Mouse (Mus musculus) Patski (cell line): ENCODE results near the gene Stox2. TPM values are rescaled to one million over a fixed set of nuclear protein-coding genes. Genes with fewer than 3 reads are reported as not detected.

Experiments used
- ATAC-seq: fragments of 100-300 bp; one replicate; pipeline ENCODE4 v1.8.0; 2021
- CTCF ChIA-PET: fragments of 350-600 bp; sonication (Branson Sonifier 250); formaldehyde crosslinking; loops from one replicate; lab custom pipeline; 2022; ENCODE audit warnings: inconsistent platforms; lab: Charles Lee
- POLR2A ChIA-PET: fragments of 350-600 bp; sonication (Branson Sonifier 250); formaldehyde crosslinking; loops from one replicate; lab custom pipeline; 2022; ENCODE audit warnings: antibody characterized with exemption, inconsistent platforms; lab: Charles Lee
- DNase-seq: peaks from one replicate; pipeline ENCODE4 v3.0.0-alpha.2; 2011; ENCODE audit warnings: low read depth, low spot score
- H3K27me3 ChIP-seq: fragments of 371-371 bp; one replicate; pipeline ENCODE4 v1.5.1; 2021
- CTCF ChIP-seq: fragments of 100-300 bp; IDR thresholded peaks from one replicate; pipeline ENCODE4 v1.5.1; 2021
- in situ Hi-C: fragments of 300-500 bp; cut with MboI; formaldehyde crosslinking; loops from 3 replicates; pipeline ENCODE4 v1.11.1; 2018; ENCODE audit warnings: low pct_unique_long_range_greater_than_20kb, mixed read lengths
- polyA plus RNA-seq: library from polyadenylated mRNA; unstranded; gene quantifications from one replicate; pipeline ENCODE4 v1.2.3, GENCODE M21; 2021

The Stox2 gene
- polyA plus RNA-seq, 1 experiment from 2014 or later, result 14.7 TPM

DNA sequence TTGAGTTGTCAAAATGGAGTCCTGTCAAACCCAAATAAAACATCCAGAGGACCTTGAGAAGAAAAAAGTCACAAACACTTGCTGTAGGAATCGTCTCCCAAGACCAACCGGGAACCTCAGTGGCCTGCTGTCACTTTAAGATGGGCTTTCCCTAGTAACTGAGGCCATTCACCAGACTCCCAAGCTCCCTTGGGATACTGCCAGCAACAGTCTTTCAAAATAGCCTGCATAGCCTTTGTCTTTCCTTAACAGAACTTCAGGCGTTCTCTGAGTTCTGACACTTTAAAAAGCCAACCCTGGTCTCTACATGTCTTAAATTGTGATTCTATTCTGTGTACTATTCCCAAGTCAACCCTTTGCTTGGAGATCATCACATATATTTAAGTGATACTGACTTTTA is 64.9 kb downstream of the Stox2 start:
- in situ Hi-C loops, result no loop called here
- ChIA-PET CTCF (no interaction called here), POLR2A (interaction anchor here (1.0 kb wide), 1 partner anchor 23 kb away, joined by 3 read pairs; no protein-coding TSS in a partner anchor)
- H3K27me3 ChIP-seq, result no peaks in the 10 kb centered on the region
- DNase-seq (no peak), ATAC-seq (no peak)
- TF ChIP-seq CTCF, result no peak

DNA sequence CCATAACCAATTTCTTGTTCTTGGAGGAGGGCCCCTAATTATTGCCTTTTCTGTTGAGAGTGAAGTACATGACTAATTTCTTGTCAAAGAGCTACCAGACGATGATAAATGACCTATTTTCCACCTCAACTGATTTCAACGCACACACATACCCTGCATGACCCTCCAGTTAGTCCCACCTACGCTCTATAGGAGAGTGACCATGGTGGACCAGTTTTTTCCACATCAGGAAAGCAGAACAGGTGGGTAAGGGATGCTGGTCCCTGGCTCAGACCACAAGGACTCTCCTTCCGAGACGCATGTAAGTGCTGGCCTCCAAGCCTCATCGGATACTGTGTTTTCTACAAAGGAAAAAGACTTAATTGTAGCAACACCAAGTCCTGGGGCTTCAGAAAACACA is 65.4 kb downstream of the Stox2 start:
- TF ChIP-seq CTCF, result no peak
- DNase-seq (no peak), ATAC-seq (no peak)
- ChIA-PET CTCF (no interaction called here), POLR2A (no interaction called here)
- H3K27me3 ChIP-seq, result no peaks in the 10 kb centered on the region
- in situ Hi-C loops, result no loop called here

DNA sequence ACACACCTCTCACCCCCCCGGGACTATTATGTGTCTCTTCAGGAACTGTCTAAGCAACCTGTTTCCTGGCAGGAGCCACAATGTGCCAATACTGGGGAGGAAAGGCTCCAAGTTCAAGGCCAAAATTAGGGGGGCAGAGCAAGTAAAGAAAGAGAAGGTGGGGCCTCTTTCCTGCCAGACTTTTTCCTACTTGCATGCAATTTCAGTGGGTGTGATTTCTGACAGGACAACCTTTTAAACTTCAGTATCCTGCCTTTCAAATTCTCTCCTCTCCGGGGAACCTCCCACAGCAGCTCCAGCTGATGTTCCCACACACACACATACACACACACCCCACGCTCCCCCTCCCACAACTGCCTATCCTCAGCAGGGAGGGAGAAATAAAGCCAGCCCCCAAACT is 66.1 kb downstream of the Stox2 start:
- CTCF ChIA-PET, result no interaction called here
- POLR2A ChIA-PET, result no interaction called here
- no peaks in the 10 kb centered on the region for H3K27me3 ChIP-seq
- ATAC-seq (no peak), DNase-seq (no peak)
- in situ Hi-C loops, result no loop called here
- TF ChIP-seq CTCF, result no peak

DNA sequence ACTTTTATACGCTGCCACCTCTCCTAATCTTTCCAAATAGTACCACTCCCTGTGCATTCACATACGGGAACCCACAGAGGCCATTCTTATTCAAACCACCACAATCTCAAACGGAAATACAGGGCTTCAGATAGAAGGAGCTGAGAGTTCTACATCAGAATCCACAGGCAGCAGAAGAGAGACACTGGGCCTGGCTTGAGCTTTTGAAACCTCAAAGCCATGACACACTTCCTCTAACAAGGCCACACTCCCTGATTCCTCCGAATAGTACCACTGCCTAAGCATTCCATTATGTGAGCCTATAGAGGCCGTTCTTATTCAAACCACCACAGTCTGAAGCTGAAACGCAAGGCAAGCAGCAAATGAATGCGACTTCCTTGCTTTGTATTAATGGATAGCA is 69.5 kb downstream of the Stox2 start:
- ChIA-PET POLR2A (no interaction called here), CTCF (interaction anchor here (1.5 kb wide), 1 partner anchor 9 kb away, joined by 3 read pairs; no protein-coding TSS in a partner anchor)
- TF ChIP-seq CTCF, result no peak
- no peaks in the 10 kb centered on the region for H3K27me3 ChIP-seq
- in situ Hi-C loops, result loop anchor here (5.0 kb wide), 1 partner anchor 704 kb away; no protein-coding TSS in a partner anchor
- DNase-seq (no peak), ATAC-seq (no peak)

DNA sequence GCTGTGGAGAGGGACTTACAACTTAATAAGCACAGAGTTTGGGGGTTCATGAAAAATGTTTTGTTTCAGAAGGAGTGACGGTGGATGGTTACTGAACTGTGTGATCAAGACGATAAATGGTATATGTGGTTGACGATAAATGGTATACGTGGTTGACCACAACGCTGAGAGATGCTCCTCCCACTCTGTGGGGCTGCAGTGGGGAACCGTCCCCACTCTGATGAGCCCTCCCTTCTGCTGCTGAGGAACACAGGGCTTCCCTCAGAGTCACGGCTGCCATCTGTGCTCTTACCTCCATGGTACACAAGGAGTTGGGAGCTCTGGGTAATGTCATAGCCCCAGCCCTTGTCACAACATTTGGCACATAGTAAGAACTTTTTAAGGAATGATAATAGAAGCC is 72.4 kb downstream of the Stox2 start:
- TF ChIP-seq CTCF, result no peak
- CTCF ChIA-PET, result interaction anchor here (1.5 kb wide), 1 partner anchor 357 kb away, joined by 3 read pairs; no protein-coding TSS in a partner anchor
- POLR2A ChIA-PET, result no interaction called here
- H3K27me3 ChIP-seq, result no peaks in the 10 kb centered on the region
- ATAC-seq (no peak), DNase-seq (no peak)
- in situ Hi-C loops, result loop anchor here (5.0 kb wide), 1 partner anchor 356 kb away; no protein-coding TSS in a partner anchor

DNA sequence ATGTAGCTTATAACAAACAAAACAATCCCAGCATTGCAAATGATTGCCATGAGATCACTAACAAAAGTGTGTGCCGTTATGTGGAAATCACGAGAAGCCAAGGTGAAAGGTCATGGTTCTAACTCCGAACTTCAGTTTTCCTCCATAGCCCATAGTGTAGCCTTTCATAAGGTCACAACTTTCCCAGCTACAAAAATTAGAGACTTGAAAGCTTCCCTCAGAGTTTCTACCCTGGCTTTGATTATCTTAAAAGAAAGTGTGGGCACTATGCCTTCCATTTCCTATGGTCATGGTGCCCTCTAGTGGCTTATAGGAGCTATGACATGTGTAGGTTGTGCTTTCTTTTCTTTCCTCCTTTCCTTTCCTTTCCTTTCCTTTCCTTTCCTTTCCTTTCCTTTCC is 74.6 kb downstream of the Stox2 start:
- CTCF ChIA-PET, result interaction anchor here (0.9 to 4.0 kb wide), 30 partner anchors 9 to 748 kb away, joined by 3 to 93 read pairs (median 4); no protein-coding TSS in a partner anchor
- no peak for DNase-seq

DNA sequence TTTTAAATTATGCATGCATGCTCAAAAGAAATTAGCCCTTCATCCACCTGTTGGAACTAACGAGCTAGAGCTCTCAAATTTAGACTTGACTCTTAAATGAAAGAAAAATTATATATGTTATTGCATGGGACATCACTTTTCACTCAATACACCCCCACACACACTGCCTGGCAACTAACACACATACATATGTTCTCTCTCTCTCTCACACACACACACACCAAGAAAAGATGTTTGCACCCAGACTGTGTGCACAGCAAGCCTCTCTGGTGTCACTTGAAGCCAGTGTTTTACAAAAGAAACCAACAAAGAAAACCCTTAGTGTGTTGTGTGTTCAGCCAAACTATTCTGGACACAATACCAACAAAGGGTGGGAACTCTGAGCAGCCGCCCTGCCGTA is 75.1 kb downstream of the Stox2 start:
- ChIA-PET POLR2A (interaction anchor here (0.6 to 2.1 kb wide), 2 partner anchors 258 to 354 kb away, joined by 3 to 8 read pairs; no protein-coding TSS in a partner anchor), CTCF (interaction anchor here (0.9 to 4.0 kb wide), 32 partner anchors 9 to 747 kb away, joined by 3 to 93 read pairs (median 4); no protein-coding TSS in a partner anchor)
- DNase-seq (no peak), ATAC-seq (no peak)
- in situ Hi-C loops, result loop anchor here (5.0 kb wide), 1 partner anchor 354 kb away; no protein-coding TSS in a partner anchor
- no peak for TF ChIP-seq CTCF
- H3K27me3 ChIP-seq, result no peaks in the 10 kb centered on the region

More for the DNA sequence above, 74.6 kb downstream of the Stox2 start:
- peak; percentile 80 for TF ChIP-seq CTCF
- peak; percentile 44 for ATAC-seq
- in situ Hi-C loops, result loop anchor here (5.0 kb wide), 1 partner anchor 354 kb away; no protein-coding TSS in a partner anchor
- H3K27me3 ChIP-seq, result no peaks in the 10 kb centered on the region
- POLR2A ChIA-PET, result interaction anchor here (0.6 to 2.1 kb wide), 2 partner anchors 258 to 354 kb away, joined by 3 to 8 read pairs; no protein-coding TSS in a partner anchor

DNA sequence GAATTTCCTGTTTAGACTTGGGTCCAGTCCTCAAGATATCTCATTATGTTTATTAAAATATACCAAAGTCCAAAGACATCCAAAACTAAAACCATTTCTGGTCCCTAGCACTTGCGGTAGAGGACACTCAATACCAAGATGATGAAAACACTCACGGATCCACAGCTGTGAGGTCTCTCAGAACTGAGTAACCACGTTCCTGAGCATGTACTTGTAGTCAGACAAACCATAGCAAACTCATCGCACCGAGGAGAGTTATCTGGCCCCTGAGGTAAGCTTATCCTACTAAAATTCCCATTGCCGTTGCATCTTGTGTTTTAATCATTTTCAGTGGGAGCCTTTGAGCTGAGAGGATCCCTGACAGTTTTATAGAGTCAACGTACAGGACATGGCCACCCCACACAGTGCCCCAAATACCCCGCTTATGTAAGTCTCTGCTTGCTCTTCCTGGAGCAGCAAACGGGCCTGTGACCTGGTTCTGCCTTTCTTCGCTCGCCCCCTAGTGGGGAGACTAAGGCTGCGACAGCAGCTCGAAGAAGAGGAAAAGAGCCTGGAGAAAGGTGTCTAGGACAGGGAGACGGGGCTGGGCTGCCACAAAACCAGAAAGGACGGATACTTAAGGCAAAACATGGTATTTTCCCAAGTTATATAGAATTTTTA is 75.6 kb downstream of the Stox2 start:
- in situ Hi-C loops, result loop anchor here (5.0 kb wide), 1 partner anchor 353 kb away; no protein-coding TSS in a partner anchor
- CTCF ChIA-PET, result interaction anchor here (0.9 to 4.0 kb wide), 31 partner anchors 8 to 423 kb away, joined by 3 to 93 read pairs (median 4); no protein-coding TSS in a partner anchor
- ATAC-seq, result no peak

DNA sequence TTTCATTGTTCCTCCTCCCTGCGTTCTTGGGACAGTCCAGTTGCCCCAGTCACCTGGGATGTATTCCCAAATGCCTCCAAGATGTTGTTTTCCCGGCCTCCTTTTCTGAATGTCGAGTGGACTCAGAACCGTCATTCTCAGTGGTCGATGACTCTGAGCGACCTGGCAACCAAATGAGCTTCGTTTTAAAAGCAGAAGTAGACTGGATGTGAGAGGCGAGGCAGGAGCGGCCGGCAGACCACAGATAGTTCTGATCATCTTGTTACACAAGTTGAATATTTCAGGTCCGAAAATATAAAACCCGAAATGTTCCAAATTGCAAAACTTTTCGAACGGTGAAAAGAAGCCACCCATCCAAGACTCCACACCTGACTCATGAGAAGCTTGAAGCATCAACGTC is 76.2 kb downstream of the Stox2 start:
- H3K27me3 ChIP-seq, result no peaks in the 10 kb centered on the region
- DNase-seq (no peak), ATAC-seq (no peak)
- POLR2A ChIA-PET, result interaction anchor here (2.1 kb wide), 1 partner anchor 353 kb away, joined by 8 read pairs; no protein-coding TSS in a partner anchor
- CTCF ChIA-PET, result interaction anchor here (0.9 to 4.0 kb wide), 18 partner anchors 17 to 407 kb away, joined by 3 to 93 read pairs (median 4); no protein-coding TSS in a partner anchor
- TF ChIP-seq CTCF, result no peak
- in situ Hi-C loops, result loop anchor here (5.0 kb wide), 1 partner anchor 353 kb away; no protein-coding TSS in a partner anchor

More for the DNA sequence above, 75.6 kb downstream of the Stox2 start:
- no peak for DNase-seq
- TF ChIP-seq CTCF, result peak; percentile 96
- POLR2A ChIA-PET, result interaction anchor here (0.6 to 2.1 kb wide), 2 partner anchors 259 to 353 kb away, joined by 3 to 8 read pairs; no protein-coding TSS in a partner anchor
- H3K27me3 ChIP-seq, result no peaks in the 10 kb centered on the region

DNA sequence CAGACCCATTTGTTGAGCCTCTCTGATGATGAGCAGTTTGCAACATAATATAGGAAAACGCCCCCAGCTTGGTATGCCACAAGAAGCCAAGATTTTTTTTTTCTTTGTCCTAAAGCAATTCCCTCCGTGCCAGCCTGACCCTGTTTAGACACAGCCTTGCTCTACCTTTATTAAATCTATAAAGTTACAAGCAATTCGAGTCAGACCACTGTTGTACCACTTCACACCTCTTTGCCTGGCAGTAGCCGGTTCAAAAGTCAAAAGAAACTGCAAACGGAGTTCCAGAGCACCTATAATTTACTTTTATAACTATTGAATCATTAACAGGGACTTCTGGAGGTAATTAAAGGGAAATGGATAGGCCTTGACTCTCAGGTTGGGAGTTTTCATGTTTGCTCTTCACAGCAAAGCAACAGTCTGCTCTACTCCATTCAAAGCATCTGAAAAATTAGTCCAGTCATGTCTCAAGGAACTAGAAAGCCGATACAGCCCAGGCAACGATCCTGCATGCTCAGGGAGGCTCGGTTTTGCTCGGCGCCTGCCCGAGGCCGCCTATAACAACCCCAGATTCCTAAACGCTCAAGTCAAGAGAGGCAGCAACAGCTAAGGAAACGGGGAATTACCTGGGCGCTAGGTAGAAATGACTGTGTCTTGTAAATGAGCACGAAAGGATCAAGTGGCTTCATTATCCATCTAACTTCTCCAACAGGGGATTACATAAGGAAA is 77.0 kb downstream of the Stox2 start:
- POLR2A ChIA-PET, result no interaction called here
- no peaks in the 10 kb centered on the region for H3K27me3 ChIP-seq
- no peak for DNase-seq
- no peak for TF ChIP-seq CTCF
- CTCF ChIA-PET, result interaction anchor here (1.2 to 4.0 kb wide), 2 partner anchors 242 to 353 kb away, joined by 3 to 93 read pairs; no protein-coding TSS in a partner anchor
- no peak for ATAC-seq
- in situ Hi-C loops, result no loop called here
